Mouse (Mus musculus): ENCODE data around the gene Avpr1b. TPM values are rescaled to one million over a fixed set of nuclear protein-coding genes. Genes with fewer than 3 reads are reported as not detected.

The Avpr1b gene
- polyA plus RNA-seq, 2 experiments, result not detected

DNA sequence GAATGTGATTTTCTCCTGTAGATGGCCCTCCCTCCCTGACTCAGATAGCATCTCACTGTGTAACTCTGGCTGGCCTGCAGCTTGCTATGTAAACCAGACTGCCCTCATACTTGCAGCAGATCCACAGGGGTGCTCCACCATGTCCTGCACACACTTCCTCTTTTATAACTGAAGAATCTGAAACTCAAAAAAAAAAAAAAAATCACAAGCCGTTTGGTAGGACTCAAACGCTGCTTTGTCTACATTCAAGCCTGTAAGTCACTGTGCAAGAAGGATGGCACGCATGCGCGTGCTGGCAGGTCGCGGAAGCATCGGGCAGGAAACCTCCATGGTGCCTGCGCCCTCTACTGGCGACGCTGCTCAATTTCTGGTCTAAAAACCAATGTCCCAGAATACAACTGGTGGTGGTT lies 58.9 kb downstream of the Avpr1b start:
- peak overlapping the region; percentile 4 for H3K9ac ChIP-seq (ENCODE audit: low read depth, low read length, severe bottlenecking)
- under 1% methylated on average over 11 of the region's 11 CpGs for WGBS
- TF ChIP-seq POLR2A (IDR thresholded peaks at IDR 0.05; ENCODE audit: borderline replicate concordance, extremely low read depth, insufficient read depth, insufficient read length), result no peak
- no peaks in the 10 kb centered on the region for H3K27me3 ChIP-seq (ENCODE audit: control insufficient read depth, insufficient read depth, low read length)
- no peaks in the 10 kb centered on the region for H3K36me3 ChIP-seq (ENCODE audit: control insufficient read depth, insufficient read depth, low read length)
- no peaks in the 10 kb centered on the region for H3K9me3 ChIP-seq (ENCODE audit: control insufficient read depth, low read length)
- no peaks in the 10 kb centered on the region for H3K4me1 ChIP-seq (ENCODE audit: control insufficient read depth, insufficient read depth, low read length)
- ATAC-seq (ENCODE audit: low FRiP score, low read depth) (peak; percentile 86), DNase-seq (ENCODE audit: low spot score) (peak; percentile 97)
- no peak overlapping the region for H3K27ac ChIP-seq (replicated peaks; ENCODE audit: low read depth, low read length)
- peak overlapping the region; percentile 40 for H3K4me2 ChIP-seq (replicated peaks; ENCODE audit: low read depth, low read length, severe bottlenecking)
- 0 out of 2 replicates have a peak overlapping the region, but pooled peaks have one; percentile 16 for H3K4me3 ChIP-seq (replicated peaks; ENCODE audit: low read length)

DNA sequence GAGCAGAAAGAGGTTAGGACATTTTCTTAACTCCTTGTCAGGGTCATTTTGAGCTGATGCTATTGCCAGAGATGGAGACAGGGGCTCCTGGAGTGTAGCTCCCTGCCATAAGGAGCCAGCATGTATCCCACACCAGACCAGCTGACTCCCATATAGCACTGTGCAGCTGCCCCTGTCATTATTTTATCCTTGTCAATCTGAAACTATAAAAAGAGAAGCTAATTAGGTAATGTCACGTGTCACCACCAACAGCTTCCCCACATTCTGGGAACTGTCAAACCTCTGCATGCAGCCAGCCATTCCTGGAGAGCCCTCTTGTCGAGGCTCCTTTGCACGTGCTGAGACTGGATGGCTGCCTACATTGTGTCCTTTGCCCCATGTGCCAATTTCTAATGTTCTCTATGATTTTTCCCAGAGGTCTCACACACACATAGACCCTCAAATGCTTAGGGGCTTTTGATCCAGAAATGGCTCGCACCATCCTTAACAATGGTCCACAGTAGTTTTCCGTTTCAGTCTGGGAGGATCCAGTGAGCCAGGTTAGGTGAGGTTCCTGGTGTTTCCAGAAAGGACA lies 60.6 kb downstream of the Avpr1b start:
- Histone ChIP-seq H3K9ac (ENCODE audit: low read depth, low read length, severe bottlenecking) (no peak overlapping the region), H3K9me3 (ENCODE audit: control insufficient read depth, low read length) (no peaks in the 10 kb centered on the region), H3K4me2 (replicated peaks; ENCODE audit: low read depth, low read length, severe bottlenecking) (no peak overlapping the region), H3K27me3 (ENCODE audit: control insufficient read depth, insufficient read depth, low read length) (no peaks in the 10 kb centered on the region), H3K4me3 (replicated peaks; ENCODE audit: low read length) (no peak overlapping the region), H3K36me3 (ENCODE audit: control insufficient read depth, insufficient read depth, low read length) (no peaks in the 10 kb centered on the region), H3K4me1 (ENCODE audit: control insufficient read depth, insufficient read depth, low read length) (no peaks in the 10 kb centered on the region), H3K27ac (replicated peaks; ENCODE audit: low read depth, low read length) (no peak overlapping the region)
- TF ChIP-seq POLR2A (IDR thresholded peaks at IDR 0.05; ENCODE audit: borderline replicate concordance, extremely low read depth, insufficient read depth, insufficient read length), result no peak
- ATAC-seq (ENCODE audit: low FRiP score, low read depth) (0 out of 2 replicates have a peak, but pooled peaks have one; percentile 32), DNase-seq (ENCODE audit: low spot score) (no peak)
- WGBS, result 75% methylated on average over 5 of the region's 5 CpGs

DNA sequence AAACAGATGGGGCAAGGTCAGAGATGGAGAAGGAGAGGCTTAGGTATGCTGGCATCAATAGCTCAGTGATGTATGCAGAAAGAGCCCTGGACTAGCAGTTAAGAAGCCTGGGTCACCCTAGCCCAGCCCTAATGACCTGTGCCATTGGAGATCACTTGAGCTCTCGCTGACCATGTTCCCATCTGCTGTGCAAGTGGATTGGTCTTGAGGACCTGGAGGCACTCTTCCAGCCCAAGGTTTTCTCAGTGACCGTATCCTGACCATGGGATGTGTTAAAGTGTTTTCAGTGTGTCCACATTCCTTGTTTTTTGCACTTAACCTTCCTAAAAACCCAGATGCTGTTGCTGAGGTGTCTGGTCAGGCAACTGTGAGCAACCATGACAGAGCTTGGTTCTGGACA lies 61.2 kb downstream of the Avpr1b start:
- 75% methylated on average over 2 of the region's 2 CpGs for WGBS

DNA sequence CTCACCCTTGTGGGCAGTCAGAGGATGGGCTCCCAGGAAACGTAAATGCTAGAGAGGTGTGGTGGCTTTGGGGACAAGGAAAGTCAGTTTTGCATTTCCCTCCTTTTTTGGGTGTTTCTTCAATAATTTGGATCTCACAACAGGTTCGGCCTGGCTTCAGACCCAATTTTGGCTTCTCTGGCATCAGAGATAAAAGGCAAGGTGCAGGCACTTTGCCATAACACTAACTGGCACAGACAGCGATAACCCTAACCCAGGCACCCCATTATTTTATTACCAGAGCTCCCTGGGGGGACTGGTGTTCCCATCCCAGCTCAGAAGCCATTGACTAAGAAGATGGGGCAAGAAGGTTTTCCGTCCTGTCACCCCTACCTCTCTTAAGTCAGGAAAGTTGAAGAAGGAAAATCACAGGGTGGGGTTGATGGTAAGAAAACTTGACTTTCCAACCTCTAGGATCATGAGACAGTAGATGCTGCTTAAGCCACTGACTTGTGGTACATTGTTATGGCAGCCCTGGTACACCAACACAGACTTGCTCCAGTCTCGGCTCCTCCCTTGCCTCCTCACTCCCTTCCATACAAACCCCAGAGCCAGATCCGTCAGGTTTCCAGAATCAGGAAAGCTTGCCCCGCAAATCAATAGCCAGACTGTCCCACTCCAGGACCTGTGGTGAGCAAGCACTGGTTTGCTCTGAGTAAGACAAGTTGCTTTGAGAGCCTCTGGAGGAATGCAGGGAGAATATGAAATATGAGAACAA lies 61.9 kb downstream of the Avpr1b start:
- Histone ChIP-seq H3K9ac (ENCODE audit: low read depth, low read length, severe bottlenecking) (no peak overlapping the region), H3K4me2 (replicated peaks; ENCODE audit: low read depth, low read length, severe bottlenecking) (no peak overlapping the region), H3K4me1 (ENCODE audit: control insufficient read depth, insufficient read depth, low read length) (no peaks in the 10 kb centered on the region), H3K36me3 (ENCODE audit: control insufficient read depth, insufficient read depth, low read length) (no peaks in the 10 kb centered on the region), H3K9me3 (ENCODE audit: control insufficient read depth, low read length) (no peaks in the 10 kb centered on the region), H3K4me3 (replicated peaks; ENCODE audit: low read length) (no peak overlapping the region), H3K27ac (replicated peaks; ENCODE audit: low read depth, low read length) (no peak overlapping the region), H3K27me3 (ENCODE audit: control insufficient read depth, insufficient read depth, low read length) (no peaks in the 10 kb centered on the region)
- DNase-seq (ENCODE audit: low spot score) (no peak), ATAC-seq (ENCODE audit: low FRiP score, low read depth) (no peak)
- no peak for TF ChIP-seq POLR2A (IDR thresholded peaks at IDR 0.05; ENCODE audit: borderline replicate concordance, extremely low read depth, insufficient read depth, insufficient read length)
- WGBS, result 75% methylated on average over 7 of the region's 7 CpGs

More for the DNA sequence above, 61.2 kb downstream of the Avpr1b start:
- Histone ChIP-seq H3K9ac (ENCODE audit: low read depth, low read length, severe bottlenecking) (no peak overlapping the region), H3K4me2 (replicated peaks; ENCODE audit: low read depth, low read length, severe bottlenecking) (no peak overlapping the region), H3K4me3 (replicated peaks; ENCODE audit: low read length) (no peak overlapping the region), H3K4me1 (ENCODE audit: control insufficient read depth, insufficient read depth, low read length) (no peaks in the 10 kb centered on the region), H3K27me3 (ENCODE audit: control insufficient read depth, insufficient read depth, low read length) (no peaks in the 10 kb centered on the region), H3K36me3 (ENCODE audit: control insufficient read depth, insufficient read depth, low read length) (no peaks in the 10 kb centered on the region), H3K9me3 (ENCODE audit: control insufficient read depth, low read length) (no peaks in the 10 kb centered on the region), H3K27ac (replicated peaks; ENCODE audit: low read depth, low read length) (no peak overlapping the region)
- ATAC-seq (ENCODE audit: low FRiP score, low read depth) (no peak), DNase-seq (ENCODE audit: low spot score) (no peak)
- no peak for TF ChIP-seq POLR2A (IDR thresholded peaks at IDR 0.05; ENCODE audit: borderline replicate concordance, extremely low read depth, insufficient read depth, insufficient read length)

Other genes with a start within 250 kb of the Avpr1b start
- 38.9 and 43.1 TPM in 2 replicates for gene Srgap2, start 71.9 kb upstream of the Avpr1b start, polyA plus RNA-seq (2012; rRNA removed)
- gene Srgap2, start 71.9 kb upstream of the Avpr1b start, polyA plus RNA-seq (2014; fragmentation: Nextera tagmentation; extraction: Ambion mirVana), result 20.5 and 23.6 TPM in 2 replicates
- 1.8 and 2.5 TPM in 2 replicates for gene Fam72a, start 71.3 kb upstream of the Avpr1b start, polyA plus RNA-seq (2012; rRNA removed)
- gene Fam72a, start 71.3 kb upstream of the Avpr1b start, polyA plus RNA-seq (2014; fragmentation: Nextera tagmentation; extraction: Ambion mirVana), result 2.1 and 2.3 TPM in 2 replicates
- gene Ctse, start 39.1 kb downstream of the Avpr1b start, polyA plus RNA-seq (2012; rRNA removed), result 0.11 and 0.17 TPM in 2 replicates
- gene Ctse, start 39.1 kb downstream of the Avpr1b start, polyA plus RNA-seq (2014; fragmentation: Nextera tagmentation; extraction: Ambion mirVana), result 0.44 TPM in 1 of 2 replicates, not detected in the other
- gene Rab7b, start 89.5 kb downstream of the Avpr1b start, polyA plus RNA-seq (2012; rRNA removed), result 2.4 and 3.8 TPM in 2 replicates
- 5.9 and 8.4 TPM in 2 replicates for gene Rab7b, start 89.5 kb downstream of the Avpr1b start, polyA plus RNA-seq (2014; fragmentation: Nextera tagmentation; extraction: Ambion mirVana)
- 0.03 and 0.09 TPM in 2 replicates for gene Slc26a9, start 144.8 kb downstream of the Avpr1b start, polyA plus RNA-seq (2012; rRNA removed)
- gene Slc26a9, start 144.8 kb downstream of the Avpr1b start, polyA plus RNA-seq (2014; fragmentation: Nextera tagmentation; extraction: Ambion mirVana), result not detected in 2 replicates
- 0.42 and 0.53 TPM in 2 replicates for gene Pm20d1, start 198.1 kb downstream of the Avpr1b start, polyA plus RNA-seq (2012; rRNA removed)
- gene Pm20d1, start 198.1 kb downstream of the Avpr1b start, polyA plus RNA-seq (2014; fragmentation: Nextera tagmentation; extraction: Ambion mirVana), result 0.29 and 0.90 TPM in 2 replicates
- gene Slc41a1, start 228.3 kb downstream of the Avpr1b start, polyA plus RNA-seq (2012; rRNA removed), result 27.0 and 43.4 TPM in 2 replicates
- gene Slc41a1, start 228.3 kb downstream of the Avpr1b start, polyA plus RNA-seq (2014; fragmentation: Nextera tagmentation; extraction: Ambion mirVana), result 13.3 and 15.3 TPM in 2 replicates